Mouse (Mus musculus) embryonic fibroblast, embryonic 13.5 days (primary cell): ENCODE data around the gene Gsdma.
"Not testable (repeated sequence)": the region's sequence is repeated elsewhere in the genome, so short reads cannot be mapped to it uniquely, and the experiment has no call there.

ENCODE experiments used
- CTCF ChIP-seq: IDR thresholded peaks from 2 replicates; pipeline ENCODE4 v1.5.1; 2011; ENCODE audit warnings: mild to moderate bottlenecking, control low read depth, low read length, moderate library complexity, borderline replicate concordance; ENCODE audit not compliant: insufficient read depth
- POLR2A ChIP-seq: IDR thresholded peaks from 2 replicates; pipeline ENCODE4 v1.6.1; 2011; ENCODE audit warnings: low read depth, mild to moderate bottlenecking, control low read depth, low read length, moderate library complexity

GRCm38 (mm10) chr11:98635312-98635970 is 28.7 kb upstream of the Gsdma start:
- not testable (repeated sequence) for TF ChIP-seq CTCF, POLR2A
